Mouse (Mus musculus) layer of hippocampus, adult 9-11 months (tissue): ENCODE results near the gene Mtmr1.

Experiments used
- DNase-seq: peaks from one replicate; pipeline ENCODE4 v3.0.0; 2022

Gene Mtmr1

GRCm38 (mm10) chrX:71456078-71456737, 91.6 kb downstream of the Mtmr1 start:
- DNase-seq = no peak

- DNase-seq = peak; percentile 22
These were observed 99.7 kb downstream of the Mtmr1 start for GRCm38 (mm10) chrX:71464138-71464826.

- DNase-seq = no peak
These were observed 100.9 kb downstream of the Mtmr1 start for GRCm38 (mm10) chrX:71465417-71465816.

- no peak for DNase-seq
These were observed 102.9 kb downstream of the Mtmr1 start for GRCm38 (mm10) chrX:71467491-71467890.
